Mouse (Mus musculus): ENCODE measurements around the gene Nodal.

DNA sequence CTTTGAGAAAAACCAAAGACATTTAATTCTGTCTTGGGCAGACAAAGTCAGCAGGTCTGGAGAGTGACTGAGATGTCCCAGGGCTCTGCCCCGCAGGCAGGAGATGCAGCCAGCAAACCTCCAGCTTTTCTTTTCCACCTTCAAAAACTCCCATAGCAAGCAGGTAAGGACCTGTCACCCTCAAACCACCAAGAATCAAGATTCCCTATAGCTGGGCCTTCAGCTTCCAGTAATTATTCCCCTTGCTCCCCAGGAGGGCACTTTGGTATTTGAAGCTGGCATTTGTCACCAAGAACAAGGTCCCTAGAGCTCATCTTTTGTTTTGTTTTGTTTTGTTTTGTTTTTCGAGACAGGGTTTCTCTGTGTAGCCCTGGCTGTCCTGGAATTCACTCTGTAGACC is 726 bp upstream of the Nodal start:
- TF ChIP-seq CTCF (IDR thresholded peaks at IDR 0.05; ENCODE audit: insufficient read depth, low read length): no peak
- TF ChIP-seq POLR2A (IDR thresholded peaks at IDR 0.05; ENCODE audit: borderline replicate concordance, extremely low read depth, low read depth, low read length): no peak
